Mouse (Mus musculus) 3134 (cell line): Measurements from ENCODE around the gene Hoxc4.

ENCODE experiments used
- DNase-seq: peaks from one replicate; pipeline ENCODE4 v3.0.0-alpha.2; 2011; ENCODE audit warnings: low spot score; ENCODE audit not compliant: insufficient read length; ENCODE audit errors: extremely low read depth

Hoxc4 gene

DNA sequence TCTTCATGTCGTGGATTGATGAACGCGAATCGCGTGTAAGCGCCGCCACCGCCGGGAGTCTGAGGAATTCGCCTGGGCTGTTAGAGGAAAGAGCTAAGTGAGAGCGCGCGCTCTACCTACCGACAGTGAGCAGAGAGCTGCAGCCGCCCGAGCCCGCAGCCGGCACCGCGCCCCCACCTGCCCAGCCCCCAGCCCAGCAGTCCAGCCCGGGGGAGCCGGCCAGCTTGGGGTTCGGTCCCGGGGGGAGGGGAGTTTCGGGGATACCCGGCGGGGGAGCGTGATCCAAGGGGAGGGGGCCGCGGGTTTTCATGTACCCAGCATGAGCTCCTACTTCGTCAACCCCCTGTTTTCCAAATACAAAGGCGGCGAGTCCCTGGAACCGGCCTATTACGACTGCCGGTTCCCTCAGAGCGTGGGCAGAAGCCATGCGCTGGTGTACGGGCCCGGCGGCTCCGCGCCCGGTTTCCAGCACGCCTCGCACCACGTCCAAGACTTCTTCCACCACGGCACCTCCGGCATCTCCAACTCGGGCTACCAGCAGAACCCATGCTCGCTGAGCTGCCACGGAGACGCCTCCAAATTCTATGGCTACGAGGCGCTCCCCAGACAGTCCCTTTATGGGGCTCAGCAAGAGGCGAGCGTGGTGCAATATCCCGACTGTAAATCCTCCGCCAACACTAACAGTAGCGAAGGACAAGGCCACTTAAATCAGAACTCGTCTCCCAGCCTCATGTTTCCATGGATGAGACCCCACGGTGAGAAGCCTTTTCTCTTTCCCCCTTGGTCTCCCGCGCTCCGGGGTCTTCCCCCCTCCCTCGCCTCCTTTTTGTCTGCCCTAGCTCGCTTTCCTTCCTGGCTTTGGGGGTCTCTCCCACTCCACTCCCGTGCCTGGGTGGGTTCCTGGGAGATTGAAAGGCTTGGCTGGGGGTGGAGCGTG is 28.0 kb upstream of the Hoxc4 start, which contains the start of gene Hoxc8:
TSS of gene Hoxc8 (plus strand) at position 147 of the 937 bp plus-strand sequence.
- no peak for DNase-seq

- DNase-seq = no peak
Measured at GRCm38 (mm10) chr15:102991782-102992181, 27.0 kb upstream of the Hoxc4 start.

DNA sequence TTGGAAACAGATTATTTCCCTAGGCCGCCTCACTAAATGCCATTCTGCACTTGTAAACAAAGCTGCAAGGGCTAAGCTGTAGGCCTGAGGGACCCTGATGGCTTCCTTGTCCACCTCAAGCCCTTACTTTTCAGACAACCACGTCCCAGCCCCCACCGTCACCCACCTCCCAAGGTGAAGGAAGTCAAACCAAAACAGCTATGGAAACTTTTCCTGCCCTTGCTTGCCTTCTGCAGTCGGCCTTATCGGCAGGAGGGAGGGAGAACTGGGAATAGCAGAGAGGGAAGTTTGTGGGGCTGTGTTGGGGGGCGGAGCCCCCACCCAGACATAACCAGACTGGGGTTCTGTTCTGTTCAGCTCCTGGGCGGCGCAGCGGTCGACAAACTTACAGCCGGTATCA is 26.5 kb upstream of the Hoxc4 start:
- no peak for DNase-seq

DNA sequence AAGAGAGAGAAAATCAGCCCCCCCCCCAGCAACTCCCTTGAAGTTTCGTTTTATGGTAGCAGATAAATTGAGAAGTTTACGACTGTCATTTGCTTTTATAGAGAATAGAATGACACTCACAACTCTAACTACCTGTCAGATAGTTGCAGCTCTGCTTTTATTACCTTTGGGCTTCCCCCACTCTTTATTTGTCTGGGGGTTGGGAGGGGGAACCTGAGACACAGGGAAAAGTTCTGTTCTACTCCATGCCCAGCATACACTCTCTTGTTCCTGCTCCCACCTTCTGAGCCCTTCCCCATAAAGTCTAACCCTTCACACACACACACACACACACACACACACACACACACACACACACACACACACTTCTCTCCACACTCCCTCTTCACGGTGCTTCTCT is 25.9 kb upstream of the Hoxc4 start:
- no peak for DNase-seq

GRCm38 (mm10) chr15:102996548-102996947 is 22.2 kb upstream of the Hoxc4 start:
- no peak for DNase-seq

DNA sequence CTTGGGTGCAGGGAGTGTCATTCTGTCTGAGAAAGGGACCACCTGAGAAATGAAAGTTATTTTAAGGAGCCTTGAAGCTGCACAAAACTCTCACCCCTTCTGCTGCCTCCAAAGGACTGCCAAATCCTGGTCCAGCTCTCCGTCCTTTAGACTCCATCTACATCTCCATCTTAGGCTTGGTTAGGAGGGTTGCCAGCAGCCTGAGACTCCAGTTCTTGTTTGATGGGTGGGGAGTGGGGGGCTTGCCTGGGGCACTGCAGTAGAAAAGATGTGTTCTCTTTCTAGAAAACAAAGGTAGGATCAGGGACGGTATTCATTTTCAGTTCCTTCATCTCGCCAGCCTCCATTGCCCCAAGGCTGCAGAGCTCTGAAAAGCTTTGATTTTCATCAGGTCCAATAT is 21.3 kb upstream of the Hoxc4 start:
- no peak for DNase-seq

GRCm38 (mm10) chr15:102997939-102998355 is 20.8 kb upstream of the Hoxc4 start, which contains the start of gene Hoxc6:
Gene Hoxc6, plus strand, starts transcription at chr15:102998257.
- DNase-seq = peak; percentile 67

GRCm38 (mm10) chr15:102998608-102999182 is 20.0 kb upstream of the Hoxc4 start:
- no peak for DNase-seq

DNA sequence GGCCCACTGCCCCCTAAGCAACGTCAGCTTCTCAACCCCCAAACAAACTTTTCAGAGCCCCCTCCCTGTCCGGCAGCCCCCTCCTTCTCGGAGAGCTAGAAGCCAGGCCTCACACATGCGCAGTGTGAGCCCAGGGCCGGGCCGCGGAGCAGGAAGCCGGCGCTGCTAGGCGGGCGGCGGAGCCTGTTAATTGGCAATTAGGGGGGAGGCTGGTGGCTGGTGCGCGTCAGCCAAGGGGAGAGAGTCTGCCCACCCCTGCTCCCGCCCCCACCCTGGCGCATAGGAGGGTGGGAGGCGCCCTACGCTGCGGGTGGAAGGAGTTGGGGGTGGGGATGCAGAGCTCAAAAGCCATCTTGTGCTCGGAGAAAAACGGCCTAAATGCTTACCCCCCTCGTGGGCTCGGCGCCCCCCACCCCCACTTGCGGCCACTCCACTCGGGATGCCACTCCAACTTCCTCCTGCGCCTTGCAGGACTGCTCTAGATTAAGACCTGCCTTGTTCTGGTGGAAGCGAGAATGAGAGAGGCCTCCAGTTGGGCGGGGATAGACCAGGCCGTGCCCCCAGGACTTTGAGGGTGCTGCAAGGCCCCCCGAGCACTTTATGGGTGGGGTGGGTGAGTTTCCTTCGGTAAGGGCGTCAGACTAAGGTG is 19.4 kb upstream of the Hoxc4 start:
- DNase-seq = peak; percentile 92

DNA sequence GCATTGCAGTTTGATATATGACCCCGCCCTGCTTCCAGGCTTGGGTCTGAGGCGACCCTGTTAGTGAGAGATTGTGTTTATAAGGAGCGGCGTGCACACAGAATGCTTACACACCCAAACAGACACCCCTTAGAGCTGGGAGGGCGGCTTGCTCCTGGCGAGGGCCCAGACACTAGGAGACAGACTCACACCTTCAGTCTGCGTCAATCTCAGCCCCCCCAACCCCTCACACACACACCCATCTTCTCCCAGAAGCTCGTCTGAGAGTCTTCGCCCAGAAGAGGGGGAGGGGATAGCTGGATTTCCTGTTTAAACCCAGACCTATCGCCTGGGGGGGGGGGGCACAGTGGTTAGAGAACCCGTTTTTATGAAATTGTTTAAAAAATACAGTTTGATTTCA is 18.8 kb upstream of the Hoxc4 start:
- no peak for DNase-seq

DNA sequence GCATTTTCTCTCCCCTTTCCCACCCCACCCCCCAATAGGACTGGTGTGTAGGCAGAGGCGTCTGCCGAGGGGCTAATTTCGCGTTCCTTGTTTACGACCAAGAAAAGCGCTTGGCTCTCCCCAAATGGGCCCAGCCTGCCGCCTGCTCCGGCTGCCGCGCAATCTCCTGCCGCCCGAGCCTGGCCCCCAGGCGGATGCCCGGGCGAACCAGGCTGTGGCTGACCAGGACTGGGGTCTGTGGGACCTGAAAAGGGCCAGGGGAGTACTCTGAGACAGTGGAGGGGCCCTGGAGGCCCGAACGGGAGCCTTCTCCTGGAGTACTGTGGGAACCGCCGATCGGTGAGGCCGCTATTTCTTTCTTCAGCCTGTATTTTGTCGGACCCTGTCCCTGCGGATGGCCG is 18.2 kb upstream of the Hoxc4 start:
- DNase-seq = no peak

- DNase-seq = no peak
Measured at GRCm38 (mm10) chr15:103001370-103001769, 17.4 kb upstream of the Hoxc4 start.

GRCm38 (mm10) chr15:103002156-103002555 is 16.6 kb upstream of the Hoxc4 start:
- DNase-seq = peak; percentile 67

DNA sequence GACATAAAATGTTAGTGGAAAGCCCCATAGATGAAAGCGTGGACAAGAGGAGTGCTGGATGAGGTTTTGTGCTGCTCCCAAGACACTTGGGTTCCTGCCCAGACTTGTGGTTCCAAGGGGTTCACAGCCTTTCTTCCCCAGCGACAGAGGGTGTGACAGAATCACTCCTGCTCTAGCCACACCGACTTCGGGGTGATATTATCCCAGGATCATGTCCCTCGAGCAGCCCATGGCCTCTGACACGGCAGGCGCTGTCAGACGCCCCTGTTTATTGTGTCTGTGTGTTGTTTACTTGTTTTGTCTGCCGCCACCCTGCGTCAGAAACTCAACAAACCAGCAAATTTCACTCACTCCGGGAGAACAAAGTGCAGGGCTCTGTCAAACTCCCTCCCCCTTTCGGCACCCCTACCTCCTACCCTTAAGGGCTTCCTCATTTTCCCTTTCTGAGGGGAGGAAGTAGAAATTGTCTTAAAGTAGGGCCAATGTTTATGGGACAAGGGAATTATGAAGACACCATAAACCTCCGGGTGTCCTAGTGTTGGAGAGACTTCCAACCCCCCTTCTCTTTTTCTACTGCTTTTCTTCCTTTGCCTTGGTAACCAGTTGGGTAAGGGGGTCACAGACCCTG is 15.8 kb upstream of the Hoxc4 start:
- DNase-seq = peak; percentile 62

DNA sequence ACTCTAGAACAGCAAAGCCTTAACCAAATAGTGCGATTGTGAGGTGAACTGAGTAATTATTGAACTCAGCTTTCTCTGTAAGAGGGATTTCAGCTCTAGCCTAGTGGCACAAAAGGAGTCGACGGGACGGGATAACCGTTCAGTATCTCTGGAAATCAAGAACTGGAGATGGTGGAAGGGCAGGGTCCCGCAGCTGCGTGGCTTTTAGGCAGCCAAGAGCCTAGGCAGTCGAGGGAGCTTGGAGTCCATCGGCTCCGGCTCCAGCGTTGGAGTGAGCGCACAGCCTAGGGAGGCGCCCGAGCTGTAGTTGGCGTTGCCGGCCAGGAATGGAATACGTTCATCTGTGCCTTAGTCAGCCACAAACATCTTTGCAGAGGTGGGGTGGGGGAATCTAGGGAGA is 13.4 kb upstream of the Hoxc4 start:
- DNase-seq = peak; percentile 61

- DNase-seq = no peak
Measured at GRCm38 (mm10) chr15:103005797-103006196, 12.9 kb upstream of the Hoxc4 start.

DNA sequence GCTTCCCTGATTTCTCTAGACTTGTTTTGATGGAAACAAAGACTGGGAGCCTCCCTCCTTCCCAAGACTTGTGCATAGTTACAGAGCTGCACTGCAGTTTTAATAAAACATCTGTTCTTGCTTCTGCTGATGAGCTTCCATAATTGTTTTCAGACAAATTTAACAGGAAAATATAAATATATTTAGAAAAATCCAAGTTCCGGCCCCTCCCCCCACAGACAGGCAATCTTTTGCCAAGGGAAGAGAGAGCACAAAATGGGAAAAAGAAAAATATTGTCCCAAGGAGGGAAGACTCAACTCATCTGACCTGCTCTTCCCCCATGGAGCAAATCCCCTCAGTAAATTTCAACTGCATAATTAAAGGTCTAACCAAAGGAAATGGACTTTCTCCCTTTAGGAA is 12.4 kb upstream of the Hoxc4 start:
- no peak for DNase-seq

DNA sequence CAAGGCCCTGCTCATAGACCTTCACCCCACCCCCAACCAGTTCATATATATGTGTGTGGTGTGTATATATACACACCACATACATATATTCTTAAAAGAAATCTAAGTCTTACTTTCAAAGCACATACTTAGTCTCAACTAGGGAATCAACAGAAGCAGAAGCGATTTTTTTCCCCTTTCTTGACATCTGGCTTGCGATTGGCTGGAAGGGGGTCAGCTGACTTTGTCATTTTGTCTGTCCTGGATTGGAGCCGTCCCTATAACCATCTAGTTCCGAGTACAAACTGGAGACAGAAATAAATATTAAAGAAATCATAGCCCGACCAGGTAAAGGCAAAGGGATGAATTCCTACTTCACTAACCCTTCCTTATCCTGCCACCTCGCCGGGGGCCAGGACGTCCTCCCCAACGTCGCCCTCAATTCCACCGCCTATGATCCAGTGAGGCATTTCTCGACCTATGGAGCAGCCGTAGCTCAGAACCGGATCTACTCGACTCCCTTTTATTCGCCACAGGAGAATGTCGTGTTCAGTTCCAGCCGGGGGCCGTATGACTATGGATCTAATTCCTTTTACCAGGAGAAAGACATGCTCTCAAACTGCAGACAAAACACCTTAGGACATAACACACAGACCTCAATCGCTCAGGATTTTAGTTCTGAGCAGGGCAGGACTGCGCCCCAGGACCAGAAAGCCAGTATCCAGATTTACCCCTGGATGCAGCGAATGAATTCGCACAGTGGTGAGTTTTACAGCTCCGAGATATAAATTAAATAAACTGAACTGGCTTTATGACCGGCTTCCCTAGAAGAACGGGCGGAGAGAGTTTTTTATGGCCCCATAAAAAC is 9.2 kb upstream of the Hoxc4 start:
- DNase-seq = no peak

DNA sequence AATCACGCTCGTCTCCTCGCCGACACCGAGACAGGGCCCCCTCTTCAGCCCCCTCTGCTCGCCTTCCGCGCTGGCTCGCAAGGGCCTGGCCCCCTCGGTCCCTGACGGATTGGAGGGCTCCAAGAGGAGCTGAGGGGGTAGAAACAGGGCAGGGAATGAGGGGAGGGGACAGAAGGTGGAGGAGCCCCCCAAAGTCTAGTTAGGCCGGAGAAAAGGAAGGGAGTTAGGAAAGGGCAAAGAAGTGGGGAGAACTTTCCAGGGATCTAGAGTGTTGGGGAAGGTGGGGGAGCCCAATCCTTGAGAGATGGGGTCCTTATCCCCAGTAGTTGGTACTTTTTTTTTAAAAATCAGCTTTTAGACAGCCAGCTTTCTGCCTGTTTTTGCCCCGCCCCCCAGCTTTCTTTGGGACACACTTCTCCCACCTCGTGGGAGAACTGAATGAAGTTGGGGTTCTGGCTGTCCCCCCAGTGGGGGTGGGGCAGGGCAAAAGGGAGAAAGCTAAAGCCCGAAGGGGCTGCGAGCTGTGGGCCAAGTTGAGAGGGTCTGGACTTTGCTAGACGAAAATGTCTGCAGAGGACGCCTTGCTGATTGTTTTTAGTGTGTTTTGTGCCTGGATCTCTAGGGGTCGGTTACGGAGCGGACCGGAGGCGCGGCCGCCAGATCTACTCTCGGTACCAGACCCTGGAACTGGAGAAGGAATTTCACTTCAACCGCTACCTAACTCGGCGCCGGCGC is 8.5 kb upstream of the Hoxc4 start:
- DNase-seq = no peak
